Mouse (Mus musculus) T-cell, adult 2 months (primary cell): ENCODE results near the gene Gmds.

ENCODE experiments used
- DNase-seq: peaks from one replicate; pipeline ENCODE4 v3.0.0; 2022; ENCODE audit warnings: low spot score

Gene Gmds

GRCm38 (mm10) chr13:31955171-31955570 lies 383.4 kb downstream of the Gmds start:
- no peak for DNase-seq

- no peak for DNase-seq
These were observed 393.8 kb downstream of the Gmds start for GRCm38 (mm10) chr13:31944676-31945210.

- DNase-seq = no peak
These were observed 394.9 kb downstream of the Gmds start for GRCm38 (mm10) chr13:31943482-31944275.

- DNase-seq = no peak
These were observed 409.2 kb downstream of the Gmds start for GRCm38 (mm10) chr13:31929299-31929698.

- no peak for DNase-seq
These were observed 411.9 kb downstream of the Gmds start for GRCm38 (mm10) chr13:31926599-31926998.

GRCm38 (mm10) chr13:31924506-31924905 lies 414.0 kb downstream of the Gmds start:
- DNase-seq = no peak

- DNase-seq = no peak
These were observed 418.8 kb downstream of the Gmds start for GRCm38 (mm10) chr13:31919716-31920115.

- no peak for DNase-seq
These were observed 421.2 kb downstream of the Gmds start for GRCm38 (mm10) chr13:31917387-31917786.

GRCm38 (mm10) chr13:31915748-31916147 lies 422.8 kb downstream of the Gmds start:
- DNase-seq = no peak

GRCm38 (mm10) chr13:31914901-31915587 lies 423.5 kb downstream of the Gmds start:
- no peak for DNase-seq

- DNase-seq = no peak
These were observed 426.6 kb downstream of the Gmds start for GRCm38 (mm10) chr13:31911956-31912355.

- no peak for DNase-seq
These were observed 427.2 kb downstream of the Gmds start for GRCm38 (mm10) chr13:31911362-31911761.

- DNase-seq = no peak
These were observed 429.5 kb downstream of the Gmds start for GRCm38 (mm10) chr13:31909031-31909430.

GRCm38 (mm10) chr13:31906514-31906913 lies 432.0 kb downstream of the Gmds start:
- DNase-seq = no peak

GRCm38 (mm10) chr13:31900191-31900590 lies 438.3 kb downstream of the Gmds start:
- DNase-seq = no peak

- no peak for DNase-seq
These were observed 439.1 kb downstream of the Gmds start for GRCm38 (mm10) chr13:31899392-31899791.

- DNase-seq = no peak
These were observed 441.0 kb downstream of the Gmds start for GRCm38 (mm10) chr13:31897493-31897892.

- no peak for DNase-seq
These were observed 444.0 kb downstream of the Gmds start for GRCm38 (mm10) chr13:31894511-31894910.

- DNase-seq = no peak
These were observed 445.5 kb downstream of the Gmds start for GRCm38 (mm10) chr13:31892913-31893514.

GRCm38 (mm10) chr13:31888500-31888899 lies 450.0 kb downstream of the Gmds start:
- DNase-seq = no peak

GRCm38 (mm10) chr13:31885769-31886168 lies 452.8 kb downstream of the Gmds start:
- no peak for DNase-seq

GRCm38 (mm10) chr13:31878805-31879477 lies 459.6 kb downstream of the Gmds start:
- no peak for DNase-seq
